Mouse (Mus musculus) lung, postnatal 25 days (tissue): Measurements from ENCODE around the gene Atl2.

Source experiments
- DNase-seq: peaks from one replicate; pipeline ENCODE4 v3.0.0; 2022; ENCODE audit warnings: low spot score

The Atl2 gene

GRCm38 (mm10) chr17:79818884-79819283, 77.0 kb downstream of the Atl2 start:
- DNase-seq = peak; percentile 8

GRCm38 (mm10) chr17:79817995-79818394, 77.9 kb downstream of the Atl2 start:
- no peak for DNase-seq

- DNase-seq = no peak
Observed at GRCm38 (mm10) chr17:79817551-79817950, 78.4 kb downstream of the Atl2 start.

- DNase-seq = no peak
Observed at GRCm38 (mm10) chr17:79816896-79817295, 79.0 kb downstream of the Atl2 start.

DNA sequence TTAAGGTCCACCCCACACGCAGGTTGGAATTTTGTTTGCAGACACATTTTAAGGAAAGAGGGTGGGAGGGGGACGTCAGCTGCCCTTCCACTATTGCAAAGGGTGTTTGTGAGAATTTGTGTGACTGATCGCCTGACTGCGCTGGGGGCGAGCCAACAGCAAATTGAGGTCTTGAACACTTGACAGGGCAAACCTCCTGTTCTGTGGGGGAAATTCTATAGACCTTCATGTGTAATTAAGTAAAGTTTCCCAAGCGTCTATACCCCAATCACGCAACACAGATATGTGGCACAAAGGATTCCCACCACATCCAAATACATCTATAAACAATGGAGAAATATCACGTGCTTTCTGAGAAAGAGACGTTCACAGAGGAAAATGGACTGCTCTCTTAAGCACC, 85.5 kb downstream of the Atl2 start:
- no peak for DNase-seq

DNA sequence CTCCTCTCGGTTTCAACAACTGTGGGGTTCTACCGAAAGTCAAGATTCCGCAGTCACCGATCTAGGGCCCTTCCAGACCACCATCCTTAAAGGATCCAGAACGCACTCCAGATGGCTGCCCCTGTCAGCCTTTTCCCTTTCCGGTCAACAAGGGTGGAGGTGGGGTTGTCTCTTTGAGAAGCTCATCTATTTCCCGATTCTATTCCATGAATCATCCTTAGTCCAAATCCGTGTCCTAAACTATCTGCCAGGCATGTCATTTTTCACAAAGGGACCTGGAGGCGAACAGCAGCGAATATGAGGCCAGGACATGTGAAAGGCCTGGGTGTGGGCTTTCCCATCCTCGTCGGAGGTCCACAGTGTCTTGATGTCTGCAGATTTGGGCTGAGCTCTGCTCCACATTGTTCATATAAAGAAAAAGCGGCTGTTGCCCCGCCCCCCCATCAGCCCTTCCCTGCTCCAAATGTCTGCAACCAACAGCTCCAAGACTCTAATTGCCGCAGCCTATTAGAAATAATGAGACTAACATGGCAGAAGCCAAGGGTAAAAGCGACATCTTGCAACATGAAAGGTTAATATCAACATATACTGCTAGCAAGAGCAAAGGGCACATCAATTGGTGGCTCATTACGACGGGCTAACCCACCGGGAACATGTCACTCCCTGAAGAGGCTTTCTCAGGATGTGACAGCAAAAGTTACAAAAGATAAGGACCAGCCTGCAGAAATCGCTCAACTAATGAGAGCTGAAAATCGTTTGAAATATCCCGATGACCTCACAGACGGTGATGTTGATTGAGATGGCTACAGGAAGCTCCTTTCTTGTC, 86.2 kb downstream of the Atl2 start:
- DNase-seq = no peak

GRCm38 (mm10) chr17:79807237-79807930, 88.5 kb downstream of the Atl2 start:
- peak; percentile 55 for DNase-seq

DNA sequence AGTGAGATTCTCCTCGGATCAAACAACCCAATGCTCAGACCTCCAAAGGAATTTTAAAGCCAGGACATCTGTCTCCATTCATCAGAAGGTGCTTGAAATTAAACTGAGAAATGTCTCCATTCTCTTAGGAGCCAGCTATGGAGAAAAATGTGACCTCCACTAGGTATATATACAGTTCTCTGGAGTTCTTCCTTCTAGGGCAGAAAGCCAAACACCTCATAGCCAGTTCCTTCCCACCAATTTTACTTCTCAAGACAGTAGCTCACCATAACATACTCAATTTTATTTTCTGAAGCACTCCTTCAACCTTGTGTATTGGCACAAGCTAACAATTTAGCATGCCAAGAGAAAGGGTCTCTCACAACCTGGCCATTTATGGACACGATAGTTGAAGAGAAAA, 91.2 kb downstream of the Atl2 start:
- no peak for DNase-seq

DNA sequence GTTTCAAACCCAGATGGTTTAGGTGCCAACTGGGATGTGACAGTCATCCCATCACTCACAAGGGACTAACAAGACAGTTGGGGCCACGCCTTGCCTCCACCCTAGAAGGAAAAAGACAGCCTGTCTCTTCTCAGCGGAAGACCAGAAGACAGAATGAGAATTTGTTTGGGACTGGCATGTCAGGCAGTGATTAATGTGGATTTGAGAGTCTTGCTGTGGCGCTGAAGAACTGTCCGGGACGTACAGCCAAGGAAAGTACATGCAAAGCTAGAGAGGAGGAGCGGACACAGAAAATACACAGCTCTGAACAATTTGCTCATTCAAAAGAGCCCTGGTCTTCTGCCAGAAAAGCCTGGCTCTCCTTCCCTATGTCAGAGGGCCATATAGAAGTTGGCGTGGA, 93.9 kb downstream of the Atl2 start:
- no peak for DNase-seq

DNA sequence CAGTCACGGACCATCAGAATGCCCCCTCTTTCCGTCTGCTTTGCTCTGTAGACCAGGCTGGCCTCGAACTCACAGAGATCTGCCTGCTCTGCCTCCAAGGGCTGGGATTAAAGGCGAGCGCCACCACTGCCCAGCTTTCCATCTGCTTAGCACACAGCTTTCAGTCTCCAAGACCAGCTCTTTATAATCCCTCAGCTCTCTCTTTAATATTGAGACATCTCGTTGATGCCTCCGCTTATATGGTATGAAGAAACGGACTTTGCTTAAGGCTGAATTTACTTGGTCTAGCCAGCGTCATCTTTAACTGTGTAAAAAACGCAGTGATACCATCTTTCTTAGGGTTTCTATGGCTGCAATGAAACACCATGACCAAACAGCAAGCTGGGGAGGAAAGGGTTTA, 97.1 kb downstream of the Atl2 start:
- DNase-seq = no peak
